Mouse (Mus musculus): ENCODE measurements at regions not wholly inside any gene's neighbourhood (a gene's known extent, or its start where the extent isn't known, plus 50 kb on each side); places are given as distances from the start of the nearest gene placed in this dataset.

DNA sequence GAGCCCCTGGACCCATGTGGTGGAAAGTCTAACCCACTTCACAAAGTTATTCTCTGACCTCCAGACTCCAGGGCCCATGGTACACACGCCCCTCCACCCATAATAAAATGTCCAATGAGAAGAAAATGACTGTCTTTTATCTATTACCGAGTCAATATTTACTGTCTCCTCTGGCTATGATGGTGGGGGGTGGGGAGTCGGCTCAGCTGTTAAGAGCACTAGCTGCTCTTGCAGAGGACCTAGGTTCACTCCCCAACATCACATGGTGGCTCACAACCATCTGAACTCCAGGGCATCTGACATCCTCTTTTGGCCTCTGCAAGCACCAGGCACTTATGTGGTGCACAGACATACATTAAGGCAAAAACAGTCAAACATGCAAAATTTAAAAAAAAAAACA is 93.8 kb upstream of the Tmem189 start:
- no peak for TF ChIP-seq USF1 (IDR thresholded peaks at IDR 0.05; ENCODE audit: low read depth)
- TF ChIP-seq MYOD1 (IDR thresholded peaks at IDR 0.05; ENCODE audit: control insufficient read depth, insufficient read length, low read depth): no peak
- TF ChIP-seq MAX (IDR thresholded peaks at IDR 0.05): no peak
- no peak for TF ChIP-seq CEBPB (IDR thresholded peaks at IDR 0.05; ENCODE audit: low read depth)
- TF ChIP-seq MYOG (IDR thresholded peaks at IDR 0.05; ENCODE audit: control insufficient read depth, extremely low read depth, insufficient read length): no peak
- no peak for TF ChIP-seq CTCF (IDR thresholded peaks at IDR 0.05; ENCODE audit: control insufficient read depth, insufficient read depth, insufficient read length)
- no peak for TF ChIP-seq FOSL1 (IDR thresholded peaks at IDR 0.05; ENCODE audit: insufficient read depth, low read length, poor library complexity, severe bottlenecking)
- Histone ChIP-seq H3K4me3 (ENCODE audit: insufficient read depth, poor library complexity, severe bottlenecking) (no peak overlapping the region), H3K36me3 (ENCODE audit: control insufficient read depth, insufficient read depth) (peaks cover 7% of the 10 kb centered on the region), H3ac (ENCODE audit: control insufficient read depth, insufficient read length, low read depth) (no peak overlapping the region), H3K79me2 (ENCODE audit: control insufficient read depth, insufficient read depth) (peaks cover 26% of the 10 kb centered on the region), H3K79me3 (ENCODE audit: low read depth) (peaks cover 11% of the 10 kb centered on the region), H3K27me3 (ENCODE audit: control insufficient read depth, insufficient read depth, insufficient read length) (no peaks in the 10 kb centered on the region)

DNA sequence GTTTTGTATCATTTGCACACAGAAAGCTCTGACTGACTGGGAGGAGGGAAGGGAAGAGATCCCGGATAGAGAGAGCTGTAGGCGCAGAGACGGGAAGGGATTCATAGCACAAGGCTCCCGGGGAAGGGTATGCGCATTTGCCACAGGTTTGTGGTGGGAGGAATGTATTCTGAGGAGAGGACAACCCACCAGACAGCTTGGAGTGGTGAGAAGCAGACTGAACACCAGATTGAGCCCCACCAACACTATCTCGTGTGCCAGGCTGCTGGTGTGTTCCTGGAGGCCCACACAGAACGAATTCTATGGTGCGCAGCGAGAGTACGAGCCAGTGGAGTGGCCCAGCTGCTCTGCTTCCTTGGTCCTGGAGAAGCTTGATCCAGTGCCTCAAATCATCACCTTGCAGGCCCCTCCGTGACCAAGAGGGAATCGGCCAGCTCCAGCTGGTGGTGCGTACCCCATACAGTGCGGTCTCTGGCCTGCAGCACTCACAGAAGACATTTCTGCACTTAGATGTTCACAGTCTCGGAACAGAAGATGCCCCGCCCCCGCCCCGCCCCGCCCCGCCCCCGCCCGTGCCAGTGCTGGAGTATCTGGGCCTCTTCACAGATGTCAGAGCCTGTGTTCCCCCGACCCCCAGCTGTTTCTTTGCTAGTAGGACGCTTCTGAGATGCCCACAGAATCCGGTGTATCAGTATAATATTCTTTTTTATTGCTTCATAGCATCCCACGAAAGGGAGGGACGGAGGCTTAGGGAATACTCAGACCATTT is 92.8 kb upstream of the Tmem189 start:
- H3K36me3 ChIP-seq (ENCODE audit: control insufficient read depth, insufficient read depth): peaks cover 7% of the 10 kb centered on the region
- peaks cover 31% of the 10 kb centered on the region for H3K79me2 ChIP-seq (ENCODE audit: control insufficient read depth, insufficient read depth)
- no peak for TF ChIP-seq USF1 (IDR thresholded peaks at IDR 0.05; ENCODE audit: low read depth)
- TF ChIP-seq FOSL1 (IDR thresholded peaks at IDR 0.05; ENCODE audit: insufficient read depth, low read length, poor library complexity, severe bottlenecking): no peak
- no peak for TF ChIP-seq MAX (IDR thresholded peaks at IDR 0.05)
- no peak for TF ChIP-seq CEBPB (IDR thresholded peaks at IDR 0.05; ENCODE audit: low read depth)
- TF ChIP-seq CTCF (IDR thresholded peaks at IDR 0.05; ENCODE audit: control insufficient read depth, insufficient read depth, insufficient read length): no peak
- no peak for TF ChIP-seq MYOD1 (IDR thresholded peaks at IDR 0.05; ENCODE audit: control insufficient read depth, insufficient read length, low read depth)
- no peak for TF ChIP-seq MYOG (IDR thresholded peaks at IDR 0.05; ENCODE audit: control insufficient read depth, extremely low read depth, insufficient read length)
- H3K27me3 ChIP-seq (ENCODE audit: control insufficient read depth, insufficient read depth, insufficient read length): no peaks in the 10 kb centered on the region
- no peak overlapping the region for H3K4me3 ChIP-seq (ENCODE audit: insufficient read depth, poor library complexity, severe bottlenecking)
- peaks cover 11% of the 10 kb centered on the region for H3K79me3 ChIP-seq (ENCODE audit: low read depth)
- no peak overlapping the region for H3ac ChIP-seq (ENCODE audit: control insufficient read depth, insufficient read length, low read depth)

DNA sequence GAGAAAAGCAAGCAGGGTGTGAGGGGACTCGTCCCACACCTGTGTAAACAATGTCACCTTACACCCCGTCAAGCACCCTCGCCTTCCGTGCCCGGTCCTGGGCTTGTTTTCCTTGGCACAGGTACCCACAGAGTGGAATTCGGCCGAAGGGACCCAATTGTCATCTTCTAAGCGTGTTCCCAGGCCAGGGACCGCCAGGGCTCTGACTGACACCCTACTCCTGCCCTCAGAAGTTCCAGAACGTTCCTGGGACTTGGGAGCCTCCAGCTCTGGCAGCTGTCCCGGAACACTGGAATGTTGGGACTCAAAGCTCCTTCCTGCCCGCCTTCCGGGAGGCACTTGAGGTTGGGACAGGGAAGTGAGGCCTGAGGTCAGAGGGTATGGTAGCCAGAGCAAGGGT is 91.9 kb upstream of the Tmem189 start:
- Histone ChIP-seq H3ac (ENCODE audit: control insufficient read depth, insufficient read length, low read depth) (no peak overlapping the region), H3K36me3 (ENCODE audit: control insufficient read depth, insufficient read depth) (peaks cover 7% of the 10 kb centered on the region), H3K4me3 (ENCODE audit: insufficient read depth, poor library complexity, severe bottlenecking) (no peak overlapping the region), H3K79me2 (ENCODE audit: control insufficient read depth, insufficient read depth) (peaks cover 31% of the 10 kb centered on the region), H3K27me3 (ENCODE audit: control insufficient read depth, insufficient read depth, insufficient read length) (no peaks in the 10 kb centered on the region), H3K79me3 (ENCODE audit: low read depth) (peaks cover 11% of the 10 kb centered on the region)
- TF ChIP-seq FOSL1 (IDR thresholded peaks at IDR 0.05; ENCODE audit: insufficient read depth, low read length, poor library complexity, severe bottlenecking) (no peak), USF1 (IDR thresholded peaks at IDR 0.05; ENCODE audit: low read depth) (no peak), MAX (IDR thresholded peaks at IDR 0.05) (no peak), MYOG (IDR thresholded peaks at IDR 0.05; ENCODE audit: control insufficient read depth, extremely low read depth, insufficient read length) (no peak), CEBPB (IDR thresholded peaks at IDR 0.05; ENCODE audit: low read depth) (no peak), CTCF (IDR thresholded peaks at IDR 0.05; ENCODE audit: control insufficient read depth, insufficient read depth, insufficient read length) (no peak), MYOD1 (IDR thresholded peaks at IDR 0.05; ENCODE audit: control insufficient read depth, insufficient read length, low read depth) (no peak)

DNA sequence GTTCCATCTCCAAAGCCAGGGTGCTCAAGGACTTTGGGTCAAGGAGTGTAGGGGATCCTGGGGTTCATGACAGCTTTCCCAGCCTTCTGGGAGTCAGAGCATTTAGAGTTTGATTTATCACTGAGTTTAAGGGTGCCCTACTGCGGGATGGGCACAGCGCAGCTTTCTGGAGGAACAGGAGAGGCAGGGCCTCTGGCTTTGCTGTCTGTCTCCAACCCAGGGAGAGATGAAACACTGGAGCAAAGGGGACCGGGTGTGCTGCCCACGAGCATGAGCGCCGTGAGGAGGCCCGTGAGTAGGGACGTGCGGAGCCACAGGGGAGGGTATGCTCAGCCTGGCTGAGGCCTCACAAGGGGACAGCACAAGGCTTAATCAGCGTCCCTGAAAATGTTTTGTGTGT is 89.1 kb upstream of the Tmem189 start:
- peak overlapping the region; percentile 39 for H3ac ChIP-seq (ENCODE audit: control insufficient read depth, insufficient read length, low read depth)
- H3K79me2 ChIP-seq (ENCODE audit: control insufficient read depth, insufficient read depth): peaks cover 31% of the 10 kb centered on the region
- H3K4me3 ChIP-seq (ENCODE audit: insufficient read depth, poor library complexity, severe bottlenecking): no peak overlapping the region
- no peaks in the 10 kb centered on the region for H3K27me3 ChIP-seq (ENCODE audit: control insufficient read depth, insufficient read depth, insufficient read length)
- H3K36me3 ChIP-seq (ENCODE audit: control insufficient read depth, insufficient read depth): peaks cover 7% of the 10 kb centered on the region
- TF ChIP-seq USF1 (IDR thresholded peaks at IDR 0.05; ENCODE audit: low read depth) (no peak), CEBPB (IDR thresholded peaks at IDR 0.05; ENCODE audit: low read depth) (no peak), MAX (IDR thresholded peaks at IDR 0.05) (no peak), CTCF (IDR thresholded peaks at IDR 0.05; ENCODE audit: control insufficient read depth, insufficient read depth, insufficient read length) (no peak), MYOG (IDR thresholded peaks at IDR 0.05; ENCODE audit: control insufficient read depth, extremely low read depth, insufficient read length) (no peak)
- peaks cover 11% of the 10 kb centered on the region for H3K79me3 ChIP-seq (ENCODE audit: low read depth)

DNA sequence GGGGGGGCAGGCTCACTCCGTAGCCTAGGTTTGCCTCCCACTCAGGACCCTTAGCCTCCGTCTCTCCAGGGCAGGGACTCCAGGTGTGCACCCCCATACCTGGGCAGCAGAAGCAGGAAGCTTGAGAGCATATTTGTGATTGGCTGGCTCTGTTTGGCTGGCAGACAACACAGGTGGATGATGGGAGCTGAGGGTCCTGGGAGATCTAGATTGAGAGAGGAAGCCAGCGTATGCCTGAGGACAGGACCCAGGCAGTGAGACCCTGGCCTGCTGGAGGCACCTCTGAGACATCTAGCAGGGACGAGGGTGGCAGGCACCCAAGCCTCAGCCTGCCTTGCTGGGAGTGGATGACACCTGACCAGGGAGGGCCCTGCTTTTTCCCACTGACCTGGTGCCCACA is 88.6 kb upstream of the Tmem189 start:
- Histone ChIP-seq H3ac (ENCODE audit: control insufficient read depth, insufficient read length, low read depth) (peak overlapping the region; percentile 39), H3K36me3 (ENCODE audit: control insufficient read depth, insufficient read depth) (peaks cover 7% of the 10 kb centered on the region), H3K79me3 (ENCODE audit: low read depth) (peaks cover 11% of the 10 kb centered on the region), H3K4me3 (ENCODE audit: insufficient read depth, poor library complexity, severe bottlenecking) (peak overlapping the region; percentile 29), H3K27me3 (ENCODE audit: control insufficient read depth, insufficient read depth, insufficient read length) (no peaks in the 10 kb centered on the region), H3K79me2 (ENCODE audit: control insufficient read depth, insufficient read depth) (peaks cover 31% of the 10 kb centered on the region)
- TF ChIP-seq USF1 (IDR thresholded peaks at IDR 0.05; ENCODE audit: low read depth) (no peak), CTCF (IDR thresholded peaks at IDR 0.05; ENCODE audit: control insufficient read depth, insufficient read depth, insufficient read length) (no peak), MYOD1 (IDR thresholded peaks at IDR 0.05; ENCODE audit: control insufficient read depth, insufficient read length, low read depth) (no peak), MYOG (IDR thresholded peaks at IDR 0.05; ENCODE audit: control insufficient read depth, extremely low read depth, insufficient read length) (no peak), MAX (IDR thresholded peaks at IDR 0.05) (no peak), FOSL1 (IDR thresholded peaks at IDR 0.05; ENCODE audit: insufficient read depth, low read length, poor library complexity, severe bottlenecking) (no peak), CEBPB (IDR thresholded peaks at IDR 0.05; ENCODE audit: low read depth) (no peak)

Measured in C2C12 (cell line).